Mouse (Mus musculus) bone marrow, adult 2 months (tissue): ENCODE results near the gene Hax1.

Experiments
- CTCF ChIP-seq: fragments of 200-500 bp; IDR thresholded peaks from 2 replicates; pipeline ENCODE4 v1.5.1; 2011; ENCODE audit warnings: low read length, control low read depth; ENCODE audit not compliant: control insufficient read depth, insufficient read depth
- POLR2A ChIP-seq: fragments of 200-500 bp; IDR thresholded peaks from 2 replicates; pipeline ENCODE4 v1.6.1; 2011; ENCODE audit warnings: low read depth, mild to moderate bottlenecking, control low read depth, low read length, borderline replicate concordance; ENCODE audit not compliant: control insufficient read depth

- no peak for TF ChIP-seq POLR2A
- TF ChIP-seq CTCF = no peak
These were observed 37.7 kb upstream of the Hax1 start for GRCm38 (mm10) chr3:90036263-90036662.
